Mouse (Mus musculus): ENCODE results near the gene Loxl3. TPM values are rescaled to one million over a fixed set of nuclear protein-coding genes. Genes with fewer than 3 reads are reported as not detected.

The Loxl3 gene
- total RNA-seq, 4 experiments from 2014 or later = 0.97 to 1.5 (median 1.3) TPM

- peak; percentile 45 to 52 for DNase-seq (ENCODE audit: low spot score in 2 of 2)
These were observed 16.8 kb upstream of the Loxl3 start for GRCm38 (mm10) chr6:83017190-83017589.

DNA sequence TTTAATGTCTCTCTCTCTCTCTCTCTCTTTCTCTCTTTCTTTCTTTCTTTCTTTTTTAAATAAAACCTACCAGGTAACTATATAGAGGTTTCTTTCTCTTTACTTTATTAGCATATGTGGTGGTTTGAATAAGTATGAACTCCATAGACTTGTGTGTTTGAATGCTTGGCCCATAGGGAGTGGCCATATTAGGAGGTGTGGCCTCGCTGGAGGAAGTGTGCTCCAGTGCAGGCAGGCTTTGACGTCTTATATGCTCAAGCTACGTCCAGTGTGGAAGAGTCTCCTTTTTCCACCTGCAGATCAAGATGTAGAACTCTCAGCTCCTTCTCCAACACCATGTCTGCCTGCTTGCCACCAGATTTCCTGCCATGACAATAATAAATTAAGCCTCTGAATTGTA lies 14.9 kb upstream of the Loxl3 start:
- no peak for DNase-seq (ENCODE audit: low spot score in 2 of 2)

DNA sequence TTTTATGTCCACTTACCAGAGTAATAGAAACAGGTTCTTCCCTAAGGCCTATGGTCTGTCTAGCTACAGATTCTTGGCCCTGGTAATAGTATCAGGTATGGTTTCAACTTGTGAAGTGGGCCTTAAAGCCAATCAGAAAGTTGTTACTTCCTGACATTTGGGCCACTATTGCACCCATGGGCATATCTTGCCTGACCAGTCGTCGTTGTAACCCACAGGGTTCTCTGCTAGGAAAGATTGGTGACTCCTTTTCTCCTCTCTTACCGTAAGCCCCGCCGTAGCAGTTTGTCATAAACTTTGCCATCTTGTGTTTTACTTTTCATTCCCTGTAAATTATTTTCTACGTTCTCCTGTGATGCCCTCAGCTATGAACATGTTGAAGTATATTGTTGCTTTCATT lies 13.9 kb upstream of the Loxl3 start:
- no peak for DNase-seq (ENCODE audit: low spot score in 2 of 2)

- no peak for DNase-seq (ENCODE audit: low spot score in 2 of 2)
These were observed 13.0 kb upstream of the Loxl3 start for GRCm38 (mm10) chr6:83020836-83021593.

DNA sequence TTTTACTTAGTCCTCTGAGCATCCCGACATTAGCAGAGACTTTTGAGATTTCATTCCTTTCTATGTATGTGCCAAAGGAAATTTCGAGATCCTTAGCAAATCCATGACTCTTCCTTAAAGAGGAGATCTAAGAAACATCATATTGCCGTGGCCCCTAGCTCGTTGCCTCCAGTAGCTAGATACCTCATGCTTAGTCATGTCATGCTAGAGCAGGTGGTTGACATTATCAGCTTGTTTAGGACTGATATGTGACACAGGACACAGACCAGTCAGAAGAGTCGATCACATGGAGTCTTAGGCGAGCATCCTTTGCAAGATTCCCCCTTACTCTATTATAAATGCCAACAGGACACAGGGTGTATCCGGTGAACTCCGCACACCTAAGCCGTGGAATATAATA lies 11.0 kb upstream of the Loxl3 start:
- no peak for DNase-seq (ENCODE audit: low spot score in 2 of 2)

DNA sequence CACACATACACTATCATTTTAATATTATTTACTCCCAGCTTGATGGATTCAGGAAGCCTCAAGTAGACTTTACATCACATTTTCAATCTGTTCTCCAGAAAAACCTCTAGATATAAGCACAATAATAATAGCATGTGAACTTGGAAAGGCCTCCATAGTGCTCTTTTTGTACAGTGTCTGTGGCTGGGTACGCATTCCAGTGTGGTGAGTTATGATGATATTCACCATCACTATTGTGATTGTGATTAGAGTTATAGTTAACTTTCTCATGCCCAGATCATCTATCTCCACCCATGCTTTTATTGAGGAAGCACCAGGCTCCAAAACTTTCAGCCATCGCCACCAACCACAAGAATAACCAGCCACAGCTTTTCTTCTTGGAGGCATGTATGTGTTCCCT lies 10.2 kb upstream of the Loxl3 start:
- no peak for DNase-seq (ENCODE audit: low spot score in 2 of 2)

GRCm38 (mm10) chr6:83024421-83024820 lies 9.6 kb upstream of the Loxl3 start:
- no peak for DNase-seq (ENCODE audit: low spot score in 2 of 2)

GRCm38 (mm10) chr6:83025221-83025620 lies 8.8 kb upstream of the Loxl3 start:
- no peak for DNase-seq (ENCODE audit: low spot score in 2 of 2)

DNA sequence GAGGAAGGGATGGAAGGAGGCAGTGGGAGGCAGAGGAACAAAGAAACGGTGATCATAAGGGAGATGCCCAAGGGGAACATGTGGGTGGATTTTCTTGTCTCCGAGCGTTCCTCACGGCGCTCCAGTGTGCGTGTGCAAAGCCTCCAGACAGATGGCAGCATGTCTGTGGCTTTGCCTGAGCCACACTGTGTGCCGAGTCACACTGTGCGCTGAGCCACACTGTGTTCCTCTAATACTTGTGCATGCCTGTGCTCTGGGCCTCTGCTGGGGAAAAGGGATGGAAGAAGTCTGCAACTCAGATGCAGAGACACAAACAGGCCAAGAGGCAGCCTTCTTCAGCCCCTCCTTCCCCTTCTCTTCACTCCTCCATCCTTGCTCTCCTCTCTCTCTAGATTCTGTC lies 6.7 kb upstream of the Loxl3 start:
- DNase-seq (ENCODE audit: low spot score in 2 of 2) = no peak

DNA sequence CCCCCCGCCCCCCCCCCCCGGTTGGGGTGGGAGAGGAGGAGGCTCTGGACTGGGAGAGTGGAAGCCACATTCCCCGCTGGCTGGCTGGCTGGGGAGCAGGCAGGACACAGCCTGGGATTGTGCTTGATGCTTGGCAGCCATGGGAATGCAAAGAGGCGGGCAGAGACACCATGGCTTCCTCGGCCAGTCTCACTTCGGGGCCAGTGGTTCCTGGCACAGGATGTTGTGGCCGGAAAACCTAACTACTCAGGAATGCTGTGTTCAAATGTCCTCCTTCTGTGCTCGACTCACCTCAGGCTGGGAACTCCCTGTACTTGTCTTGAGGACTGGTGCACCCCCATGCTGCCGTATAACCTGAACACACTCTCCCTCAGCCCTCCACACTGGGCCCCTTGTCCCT lies 6.3 kb upstream of the Loxl3 start:
- no peak for DNase-seq (ENCODE audit: low spot score in 2 of 2)

GRCm38 (mm10) chr6:83029777-83030176 lies 4.2 kb upstream of the Loxl3 start:
- no peak for DNase-seq (ENCODE audit: low spot score in 2 of 2)

DNA sequence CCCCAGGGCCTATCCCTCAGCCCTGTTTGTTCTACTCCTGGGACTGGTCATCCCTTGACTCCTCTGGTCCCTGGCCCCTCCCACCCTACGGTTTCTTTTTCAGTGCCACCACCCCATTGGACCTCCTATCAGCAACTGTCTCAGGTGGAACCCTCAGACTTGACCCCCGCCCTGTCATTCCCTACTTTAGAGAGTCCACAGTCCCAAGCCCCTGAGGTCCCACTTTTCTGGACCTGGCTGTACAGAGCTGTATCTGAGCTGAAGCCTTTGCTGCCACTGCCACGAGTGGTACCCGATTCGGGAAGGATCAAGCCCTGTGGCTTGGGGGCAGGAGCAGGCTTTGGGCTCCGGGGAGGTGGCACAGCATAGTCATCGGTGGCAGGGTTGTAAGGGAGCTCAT lies 2.9 kb upstream of the Loxl3 start:
- DNase-seq (ENCODE audit: low spot score in 2 of 2) = no peak

GRCm38 (mm10) chr6:83031921-83032590 lies 1.9 kb upstream of the Loxl3 start:
- DNase-seq (ENCODE audit: low spot score in 2 of 2) = no peak

- no peak for DNase-seq (ENCODE audit: low spot score in 2 of 2)
These were observed 1.2 kb upstream of the Loxl3 start for GRCm38 (mm10) chr6:83032769-83033191.

DNA sequence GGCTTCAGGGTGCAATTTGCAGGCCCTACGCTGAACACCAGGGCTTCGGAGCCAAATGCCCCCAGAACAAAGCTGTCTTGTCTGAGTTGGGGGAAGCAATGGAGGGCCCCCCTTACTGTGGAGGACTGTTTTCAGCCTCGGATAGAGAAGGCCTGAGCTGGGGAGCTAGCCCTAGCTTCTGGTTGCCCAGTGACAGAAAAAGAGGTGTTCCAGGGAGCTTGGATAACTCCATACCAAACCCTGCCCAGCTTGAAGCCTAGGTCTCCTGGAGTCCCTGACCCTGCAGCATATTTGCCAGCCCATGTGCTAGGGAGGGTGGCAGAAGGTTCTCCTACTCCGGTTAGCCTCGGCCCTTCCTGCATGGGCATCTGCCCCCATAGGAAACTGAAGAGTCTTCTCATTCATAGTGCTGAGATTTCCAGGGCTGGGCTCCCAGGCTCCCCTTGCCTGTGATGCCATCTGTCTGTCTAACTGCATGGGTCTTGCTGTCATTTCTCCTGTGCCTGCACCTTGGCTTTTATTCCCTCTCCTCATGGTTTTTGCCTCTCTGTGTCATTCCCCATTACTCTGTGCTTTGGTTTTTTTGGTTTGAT lies 586 bp downstream of the Loxl3 start:
- DNase-seq (ENCODE audit: low spot score in 2 of 2) = no peak

DNA sequence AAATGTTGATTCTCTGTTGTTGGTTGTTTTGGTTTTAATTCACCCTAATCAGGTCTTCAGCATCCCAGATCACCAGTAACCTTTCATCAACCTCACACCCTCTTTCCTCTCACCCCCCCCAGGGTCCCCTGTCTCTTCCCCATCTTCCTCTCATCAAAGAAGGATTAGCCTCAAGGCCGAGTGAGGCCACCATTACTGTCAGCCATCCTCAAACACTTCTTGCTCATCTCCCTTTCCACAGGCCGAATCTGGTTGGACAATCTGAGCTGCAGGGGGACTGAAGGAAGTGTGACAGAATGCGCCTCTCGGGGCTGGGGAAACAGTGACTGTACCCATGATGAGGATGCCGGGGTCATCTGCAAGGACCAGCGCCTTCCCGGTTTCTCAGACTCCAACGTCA lies 3.2 kb downstream of the Loxl3 start:
- no peak for DNase-seq (ENCODE audit: low spot score in 2 of 2)

DNA sequence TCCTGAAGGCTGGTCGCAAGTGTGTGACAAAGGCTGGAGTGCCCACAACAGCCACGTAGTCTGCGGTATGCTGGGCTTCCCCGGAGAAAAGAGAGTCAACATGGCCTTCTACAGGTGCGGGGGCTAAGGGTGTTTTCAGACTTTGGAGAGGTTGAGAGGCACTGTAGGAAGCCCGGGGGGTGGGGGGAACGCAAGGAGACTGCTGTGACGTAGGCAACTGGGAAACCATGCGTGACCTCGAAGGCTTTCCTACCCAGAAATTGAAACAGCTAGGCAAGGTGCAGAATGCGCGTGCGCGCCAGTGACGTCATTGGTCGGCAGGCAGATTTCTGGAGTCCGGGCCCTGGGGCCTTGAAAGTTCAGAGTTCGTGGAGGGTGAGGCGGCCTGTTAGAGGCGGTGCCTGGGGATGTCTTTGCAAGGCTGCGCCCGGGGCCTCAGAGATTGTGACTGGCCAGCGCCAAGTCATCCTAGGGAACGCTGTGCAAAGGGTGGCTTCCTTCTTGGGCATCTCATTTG lies 4.6 kb downstream of the Loxl3 start:
- DNase-seq (ENCODE audit: low spot score in 2 of 2) = peak; percentile 88 to 89

DNA sequence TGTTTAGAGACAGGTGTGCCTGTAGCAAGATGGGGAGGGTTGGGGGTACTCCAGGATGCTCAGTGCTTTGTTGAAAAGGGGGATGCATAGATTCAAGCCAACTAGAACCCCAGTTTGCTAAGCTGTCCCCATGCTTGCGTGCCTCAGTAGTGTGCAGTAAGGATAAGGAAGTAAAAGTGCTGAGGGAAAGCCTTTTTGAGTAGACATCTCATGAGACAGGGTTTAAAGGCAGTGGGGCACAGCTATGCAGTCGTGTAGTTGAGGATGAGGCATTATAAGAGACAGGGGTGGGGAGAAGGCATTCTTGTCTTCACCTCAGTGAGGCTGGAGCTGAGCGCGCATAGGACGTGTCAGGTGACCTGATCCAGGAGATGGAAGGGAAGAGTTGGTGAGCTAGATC lies 6.6 kb downstream of the Loxl3 start:
- DNase-seq (ENCODE audit: low spot score in 2 of 2) = no peak

DNA sequence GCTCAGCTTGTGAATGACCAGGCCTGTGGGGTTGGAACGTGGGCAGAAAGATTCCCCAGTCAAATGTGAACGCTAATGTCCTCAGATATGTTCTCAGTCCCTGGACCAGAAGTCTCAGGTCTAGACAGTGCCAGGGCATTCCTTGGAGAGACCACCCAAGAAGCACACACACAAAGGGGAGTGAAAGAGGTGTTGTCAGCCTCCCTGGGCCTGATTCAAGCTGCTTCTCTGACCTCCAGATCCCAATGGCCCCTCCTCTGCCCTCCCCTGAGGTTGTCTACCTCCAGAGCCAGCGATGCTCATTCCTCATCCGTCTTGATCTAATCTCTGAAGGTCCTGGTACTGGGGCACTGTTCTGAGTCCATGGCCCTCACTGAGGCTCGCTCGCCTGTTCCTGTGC lies 9.6 kb downstream of the Loxl3 start:
- DNase-seq (ENCODE audit: low spot score in 2 of 2) = no peak

- DNase-seq (ENCODE audit: low spot score in 2 of 2) = no peak
These were observed 10.0 kb downstream of the Loxl3 start for GRCm38 (mm10) chr6:83043993-83044392.

- no peak for DNase-seq (ENCODE audit: low spot score in 2 of 2)
These were observed 10.8 kb downstream of the Loxl3 start for GRCm38 (mm10) chr6:83044742-83045141.

GRCm38 (mm10) chr6:83049367-83049766 lies 15.4 kb downstream of the Loxl3 start:
- no peak for DNase-seq (ENCODE audit: low spot score in 2 of 2)

Data from gastrocnemius, adult 8-10 months (tissue).